Mouse (Mus musculus): ENCODE measurements around the gene Sfn. TPM values are rescaled to one million over a fixed set of nuclear protein-coding genes. Genes with fewer than 3 reads are reported as not detected.

The Sfn gene
- polyA plus RNA-seq, 1 experiment: 0.06 TPM

GRCm38 (mm10) chr4:133612416-133612815 lies 10.4 kb upstream of the Sfn start:
- H3K9me3 ChIP-seq (ENCODE audit: control insufficient read depth, low read length): peaks cover 9% of the 10 kb centered on the region
- H3K4me1 ChIP-seq (ENCODE audit: control insufficient read depth): peaks cover 7% of the 10 kb centered on the region
- H3K4me3 ChIP-seq (replicated peaks): no peak overlapping the region
- H3K36me3 ChIP-seq (ENCODE audit: control insufficient read depth): peaks cover 6% of the 10 kb centered on the region
- H3K27me3 ChIP-seq (ENCODE audit: control insufficient read depth): no peaks in the 10 kb centered on the region
- TF ChIP-seq GATA1 (IDR thresholded peaks at IDR 0.05; ENCODE audit: low read length): no peak
- TF ChIP-seq TAL1 (IDR thresholded peaks at IDR 0.05; ENCODE audit: low read length): no peak

GRCm38 (mm10) chr4:133611815-133612214 lies 9.8 kb upstream of the Sfn start:
- Histone ChIP-seq H3K4me1 (ENCODE audit: control insufficient read depth) (peaks cover 7% of the 10 kb centered on the region), H3K27me3 (ENCODE audit: control insufficient read depth) (no peaks in the 10 kb centered on the region), H3K9me3 (ENCODE audit: control insufficient read depth, low read length) (peaks cover 9% of the 10 kb centered on the region), H3K36me3 (ENCODE audit: control insufficient read depth) (peaks cover 6% of the 10 kb centered on the region), H3K4me3 (replicated peaks) (no peak overlapping the region)
- no peak for TF ChIP-seq TAL1 (IDR thresholded peaks at IDR 0.05; ENCODE audit: low read length)
- TF ChIP-seq GATA1 (IDR thresholded peaks at IDR 0.05; ENCODE audit: low read length): no peak

GRCm38 (mm10) chr4:133609719-133610118 lies 7.8 kb upstream of the Sfn start:
- Histone ChIP-seq H3K4me3 (replicated peaks) (no peak overlapping the region), H3K4me1 (ENCODE audit: control insufficient read depth) (peaks cover 7% of the 10 kb centered on the region), H3K27me3 (ENCODE audit: control insufficient read depth) (no peaks in the 10 kb centered on the region), H3K36me3 (ENCODE audit: control insufficient read depth) (peaks cover 9% of the 10 kb centered on the region), H3K9me3 (ENCODE audit: control insufficient read depth, low read length) (peaks cover 9% of the 10 kb centered on the region)
- TF ChIP-seq GATA1 (IDR thresholded peaks at IDR 0.05; ENCODE audit: low read length) (no peak), TAL1 (IDR thresholded peaks at IDR 0.05; ENCODE audit: low read length) (no peak)

GRCm38 (mm10) chr4:133607284-133607683 lies 5.3 kb upstream of the Sfn start:
- Histone ChIP-seq H3K9me3 (ENCODE audit: control insufficient read depth, low read length) (peaks cover 5% of the 10 kb centered on the region), H3K36me3 (ENCODE audit: control insufficient read depth) (peaks cover 6% of the 10 kb centered on the region), H3K4me3 (replicated peaks) (no peak overlapping the region), H3K27me3 (ENCODE audit: control insufficient read depth) (no peaks in the 10 kb centered on the region; the same call in 1 of the 2 replicates), H3K4me1 (ENCODE audit: control insufficient read depth) (peaks cover 7% of the 10 kb centered on the region)
- TF ChIP-seq TAL1 (IDR thresholded peaks at IDR 0.05; ENCODE audit: low read length): no peak
- TF ChIP-seq GATA1 (IDR thresholded peaks at IDR 0.05; ENCODE audit: low read length): no peak

- Histone ChIP-seq H3K36me3 (ENCODE audit: control insufficient read depth) (peaks cover 2% of the 10 kb centered on the region), H3K4me3 (replicated peaks) (no peak overlapping the region), H3K4me1 (ENCODE audit: control insufficient read depth) (peaks cover 7% of the 10 kb centered on the region), H3K9me3 (ENCODE audit: control insufficient read depth, low read length) (no peaks in the 10 kb centered on the region), H3K27me3 (ENCODE audit: control insufficient read depth) (peaks cover 16% of the 10 kb centered on the region)
- TF ChIP-seq TAL1 (IDR thresholded peaks at IDR 0.05; ENCODE audit: low read length) (no peak), GATA1 (IDR thresholded peaks at IDR 0.05; ENCODE audit: low read length) (no peak)
Observed at GRCm38 (mm10) chr4:133605330-133605729, 3.4 kb upstream of the Sfn start.

GRCm38 (mm10) chr4:133604856-133605255 lies 2.9 kb upstream of the Sfn start:
- Histone ChIP-seq H3K27me3 (ENCODE audit: control insufficient read depth) (peaks cover 21% of the 10 kb centered on the region), H3K4me3 (replicated peaks) (no peak overlapping the region), H3K4me1 (ENCODE audit: control insufficient read depth) (peaks cover 12% of the 10 kb centered on the region), H3K9me3 (ENCODE audit: control insufficient read depth, low read length) (no peaks in the 10 kb centered on the region), H3K36me3 (ENCODE audit: control insufficient read depth) (peaks cover 2% of the 10 kb centered on the region)
- TF ChIP-seq GATA1 (IDR thresholded peaks at IDR 0.05; ENCODE audit: low read length) (no peak), TAL1 (IDR thresholded peaks at IDR 0.05; ENCODE audit: low read length) (no peak)

GRCm38 (mm10) chr4:133604175-133604574 lies 2.2 kb upstream of the Sfn start:
- TF ChIP-seq GATA1 (IDR thresholded peaks at IDR 0.05; ENCODE audit: low read length) (no peak), TAL1 (IDR thresholded peaks at IDR 0.05; ENCODE audit: low read length) (no peak)
- H3K4me1 ChIP-seq (ENCODE audit: control insufficient read depth): peaks cover 17% of the 10 kb centered on the region
- peaks cover 2% of the 10 kb centered on the region for H3K36me3 ChIP-seq (ENCODE audit: control insufficient read depth)

GRCm38 (mm10) chr4:133603056-133603455 lies 1.1 kb upstream of the Sfn start:
- Histone ChIP-seq H3K27me3 (ENCODE audit: control insufficient read depth) (peaks cover 38% of the 10 kb centered on the region), H3K4me3 (replicated peaks) (no peak overlapping the region), H3K9me3 (ENCODE audit: control insufficient read depth, low read length) (no peaks in the 10 kb centered on the region), H3K4me1 (ENCODE audit: control insufficient read depth) (peaks cover 25% of the 10 kb centered on the region), H3K36me3 (ENCODE audit: control insufficient read depth) (peaks cover 2% of the 10 kb centered on the region)
- no peak for TF ChIP-seq TAL1 (IDR thresholded peaks at IDR 0.05; ENCODE audit: low read length)
- TF ChIP-seq GATA1 (IDR thresholded peaks at IDR 0.05; ENCODE audit: low read length): no peak

More at GRCm38 (mm10) chr4:133604175-133604574, 2.2 kb upstream of the Sfn start:
- Histone ChIP-seq H3K9me3 (ENCODE audit: control insufficient read depth, low read length) (no peaks in the 10 kb centered on the region), H3K4me3 (replicated peaks) (no peak overlapping the region), H3K27me3 (ENCODE audit: control insufficient read depth) (peaks cover 28% of the 10 kb centered on the region)

- Histone ChIP-seq H3K27me3 (ENCODE audit: control insufficient read depth) (peaks cover 38% of the 10 kb centered on the region), H3K36me3 (ENCODE audit: control insufficient read depth) (no peaks in the 10 kb centered on the region), H3K4me3 (replicated peaks) (peak overlapping the region; percentile 64), H3K9me3 (ENCODE audit: control insufficient read depth, low read length) (no peaks in the 10 kb centered on the region), H3K4me1 (ENCODE audit: control insufficient read depth) (peaks cover 25% of the 10 kb centered on the region)
- TF ChIP-seq GATA1 (IDR thresholded peaks at IDR 0.05; ENCODE audit: low read length) (no peak), TAL1 (IDR thresholded peaks at IDR 0.05; ENCODE audit: low read length) (no peak)
Observed at GRCm38 (mm10) chr4:133600306-133600705, 1.7 kb downstream of the Sfn start.

GRCm38 (mm10) chr4:133599571-133600073 lies 2.3 kb downstream of the Sfn start:
- no peak for TF ChIP-seq GATA1 (IDR thresholded peaks at IDR 0.05; ENCODE audit: low read length)
- TF ChIP-seq TAL1 (IDR thresholded peaks at IDR 0.05; ENCODE audit: low read length): no peak
- Histone ChIP-seq H3K36me3 (ENCODE audit: control insufficient read depth) (no peaks in the 10 kb centered on the region), H3K9me3 (ENCODE audit: control insufficient read depth, low read length) (no peaks in the 10 kb centered on the region), H3K27me3 (ENCODE audit: control insufficient read depth) (peaks cover 38% of the 10 kb centered on the region), H3K4me1 (ENCODE audit: control insufficient read depth) (peaks cover 25% of the 10 kb centered on the region), H3K4me3 (replicated peaks) (peak overlapping the region; percentile 64)
